Mouse (Mus musculus): ENCODE measurements around the gene Dmbx1.
A peak's percentile ranks its signal among the peaks of the same experiment; 100 is the strongest.

The Dmbx1 gene

DNA sequence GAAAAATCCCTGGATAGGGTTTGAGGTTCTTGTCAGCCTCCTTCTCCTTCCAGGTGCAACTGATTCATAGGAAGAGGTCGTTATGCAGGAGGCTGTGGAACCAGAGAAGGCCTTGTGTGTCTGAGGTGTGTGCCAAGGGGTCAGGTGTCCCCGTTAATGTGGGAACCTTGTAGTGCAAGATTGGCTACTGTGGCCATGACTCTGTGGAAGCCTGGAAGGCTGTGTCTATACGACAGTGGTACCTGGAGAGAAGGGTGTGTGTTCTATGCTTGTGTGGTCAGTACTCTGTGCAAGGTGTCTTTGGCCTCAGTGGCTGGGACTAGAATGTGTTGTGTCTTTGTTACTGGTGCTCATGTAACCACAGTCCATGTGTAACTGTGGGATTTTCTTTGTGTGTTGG is 955 bp upstream of the Dmbx1 start:
- no peak for DNase-seq (ENCODE audit: low spot score in 2 of 2)

DNA sequence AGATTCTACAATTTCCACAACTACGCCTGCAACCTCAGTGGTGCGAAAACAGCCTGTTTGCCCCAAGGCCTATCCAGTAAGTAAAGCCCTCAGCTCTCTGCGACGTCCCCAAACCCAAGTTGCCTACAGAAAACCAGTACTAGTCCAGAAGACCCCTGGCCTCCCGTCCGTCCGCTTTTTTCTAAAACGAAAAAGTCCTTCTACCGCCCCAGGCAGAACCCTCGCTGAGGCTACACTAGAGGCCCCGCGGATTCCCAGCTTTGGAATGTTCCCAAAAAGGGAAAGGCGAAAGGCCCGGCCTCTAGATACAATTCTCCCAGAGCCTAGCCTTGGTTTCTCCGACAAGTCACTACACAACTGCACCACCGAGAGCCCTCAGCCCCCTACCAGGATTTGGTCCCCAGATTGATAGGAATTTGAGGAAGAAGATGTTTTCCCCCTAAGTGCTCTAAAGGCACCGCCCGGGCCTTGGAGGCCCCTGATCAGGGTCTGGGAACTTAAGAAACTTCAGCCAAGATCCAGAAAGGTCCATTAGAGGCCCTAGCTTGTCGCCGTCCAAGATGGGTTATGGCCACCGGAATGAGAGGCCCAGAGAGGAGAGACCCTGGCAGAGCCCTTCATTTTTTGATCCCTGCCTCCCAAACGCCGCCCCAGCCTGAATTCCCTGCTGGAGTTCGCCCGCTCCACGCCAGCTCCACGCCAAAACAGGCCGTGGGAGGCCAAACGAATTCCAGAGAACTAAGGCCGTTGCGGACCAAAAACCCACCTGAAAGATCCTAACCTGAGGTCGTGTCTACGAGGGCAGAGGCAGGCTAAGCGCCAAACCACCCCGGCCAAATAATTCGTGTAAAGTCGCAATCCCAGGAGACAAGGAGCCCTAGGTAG is 1.2 kb downstream of the Dmbx1 start:
- peak in 1 of 2 experiments; percentile 3 for DNase-seq (ENCODE audit: low spot score in 2 of 2)

DNA sequence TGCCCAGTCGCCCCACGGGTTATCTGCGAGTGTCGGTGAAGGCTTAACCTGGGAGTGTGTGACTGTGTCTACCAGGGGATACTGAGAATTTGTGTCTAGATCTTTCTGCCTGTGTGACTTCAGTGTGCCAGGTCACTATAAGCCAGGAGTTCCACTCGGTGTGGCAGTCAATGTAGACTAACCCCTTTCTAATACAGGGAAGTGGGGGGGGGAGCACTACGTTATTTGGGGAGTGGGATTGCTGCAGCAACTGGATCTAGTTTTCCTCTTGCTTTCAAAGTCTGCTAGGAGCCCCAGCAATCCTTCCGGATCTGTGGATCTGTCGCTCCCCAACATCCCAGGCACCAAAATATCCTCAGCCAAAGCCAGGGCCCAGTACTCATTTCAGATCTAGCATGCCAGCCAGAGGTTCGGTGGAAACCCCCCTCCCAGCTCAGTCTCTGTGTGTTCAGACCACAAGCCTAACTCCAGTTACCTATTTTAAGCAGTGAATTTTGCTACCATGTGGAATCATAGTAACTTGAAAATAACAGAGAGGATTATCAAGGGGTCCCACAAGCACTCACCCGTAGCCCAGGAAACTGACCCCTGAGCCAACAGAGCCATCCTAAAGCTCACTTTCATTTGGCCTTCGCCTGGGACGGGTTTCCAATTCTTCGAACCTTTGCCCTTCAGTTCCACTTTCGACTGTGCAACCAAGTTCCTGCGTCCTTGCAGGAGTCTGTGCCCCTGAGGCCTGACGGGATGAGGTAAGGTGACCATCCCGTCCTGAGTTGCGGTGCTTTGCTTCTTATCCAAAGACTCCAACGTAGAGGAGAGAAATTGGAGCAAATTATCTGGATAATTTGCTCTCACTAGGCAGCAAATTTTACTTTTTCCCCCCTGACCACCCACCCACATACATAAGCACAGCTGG is 2.4 kb downstream of the Dmbx1 start:
- DNase-seq (ENCODE audit: low spot score in 2 of 2) = no peak

DNA sequence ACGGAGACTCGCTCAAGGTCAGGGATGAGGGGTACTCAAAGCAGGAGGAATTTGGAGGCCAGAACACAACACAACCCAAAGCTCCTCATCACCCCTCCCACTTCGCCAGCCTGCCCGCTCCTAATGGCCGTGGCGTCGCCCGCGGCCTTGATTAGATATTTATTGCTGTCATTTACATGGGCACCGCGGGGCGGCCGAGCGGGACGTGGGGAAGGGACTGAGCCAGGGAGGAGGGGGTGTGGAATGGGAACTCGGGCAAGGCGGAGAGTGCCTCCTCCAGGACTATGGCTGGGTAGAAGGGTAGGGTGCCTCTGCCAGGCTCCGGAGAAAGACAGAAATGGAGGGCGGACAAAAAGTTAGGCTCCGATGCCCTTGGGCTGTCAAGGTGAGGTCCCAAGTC is 3.1 kb downstream of the Dmbx1 start:
- no peak for DNase-seq (ENCODE audit: low spot score in 2 of 2)

DNA sequence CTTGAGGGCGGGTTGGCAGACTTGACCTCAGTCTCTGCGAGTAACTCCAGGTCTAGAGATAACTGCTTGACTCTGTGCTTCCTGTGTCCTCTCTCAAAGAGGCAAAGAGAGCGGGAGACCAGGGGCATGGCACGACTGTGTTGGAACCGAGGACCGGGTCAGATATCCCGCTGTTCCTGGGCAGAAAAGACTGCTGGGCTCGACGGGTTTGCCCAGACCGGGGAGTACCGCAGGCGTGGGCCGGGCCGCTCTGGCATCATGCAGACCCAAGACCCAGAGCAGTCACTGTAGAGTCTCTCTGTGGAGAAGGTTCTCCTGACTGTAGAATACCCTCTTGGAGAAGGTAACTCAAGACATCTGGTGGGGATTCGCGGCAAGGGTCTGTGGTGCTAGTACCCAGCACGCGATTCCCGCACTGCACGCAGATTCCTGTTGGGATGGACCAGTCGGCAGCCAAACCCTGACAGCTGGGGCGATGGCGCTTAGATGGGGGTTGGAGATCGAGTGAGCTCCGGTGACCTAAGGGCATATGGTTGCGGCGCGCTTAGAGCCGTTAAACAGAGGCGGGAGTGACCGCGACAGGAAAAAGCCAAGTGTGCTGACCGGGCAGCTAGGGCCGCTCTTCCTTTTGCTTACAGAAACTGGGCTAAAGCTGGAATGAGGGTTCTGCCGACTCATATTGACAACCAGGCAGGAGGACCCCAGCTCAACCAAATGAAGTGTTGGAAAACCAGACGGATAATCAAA is 3.7 kb downstream of the Dmbx1 start:
- DNase-seq (ENCODE audit: low spot score in 2 of 2) = no peak

DNA sequence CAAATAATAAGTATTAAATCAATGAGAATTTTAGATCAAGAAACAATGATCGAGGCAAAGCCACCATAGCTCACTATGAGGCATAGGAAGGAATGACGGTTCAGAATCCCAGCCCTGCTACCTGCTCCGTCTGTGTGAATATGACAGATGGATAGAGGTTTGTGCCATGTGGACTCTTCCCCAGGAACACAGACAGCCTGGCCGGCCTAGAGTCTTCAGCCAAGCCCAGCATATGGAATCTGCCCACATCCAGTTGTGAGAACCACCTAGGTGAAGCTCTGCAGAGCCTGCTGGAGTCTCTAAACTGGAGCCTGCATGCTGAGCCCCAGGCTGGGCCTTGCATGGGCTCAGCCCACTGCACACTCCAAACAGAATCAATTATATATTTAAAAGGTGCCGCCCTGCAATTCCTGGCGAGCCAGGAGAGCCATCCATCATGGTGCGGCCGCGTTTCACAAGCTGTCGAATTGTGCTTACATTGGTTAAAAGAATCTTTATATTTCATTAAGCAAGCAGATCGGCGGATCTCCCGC is 8.1 kb downstream of the Dmbx1 start:
- DNase-seq (ENCODE audit: low spot score in 2 of 2) = no peak

DNA sequence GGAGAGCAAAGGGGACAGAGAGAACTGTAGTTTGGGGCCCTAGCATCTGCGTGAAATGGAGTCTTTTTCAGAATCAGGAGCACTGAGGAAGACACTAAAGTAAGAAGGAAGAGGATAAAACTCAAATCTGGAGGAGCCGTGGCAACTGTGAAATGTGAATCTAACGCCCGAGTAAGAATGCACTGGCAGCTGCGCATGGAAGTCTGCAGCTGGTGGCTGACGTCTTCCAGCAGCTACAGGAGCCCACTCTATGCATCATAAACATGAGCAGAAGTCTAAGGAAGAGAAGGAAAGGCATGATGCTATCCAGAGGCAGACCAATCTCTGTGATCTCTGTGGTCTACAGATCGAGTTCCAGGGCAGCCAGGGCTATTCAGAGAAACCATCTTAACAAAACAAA is 12.1 kb downstream of the Dmbx1 start:
- no peak for DNase-seq (ENCODE audit: low spot score in 2 of 2)

DNA sequence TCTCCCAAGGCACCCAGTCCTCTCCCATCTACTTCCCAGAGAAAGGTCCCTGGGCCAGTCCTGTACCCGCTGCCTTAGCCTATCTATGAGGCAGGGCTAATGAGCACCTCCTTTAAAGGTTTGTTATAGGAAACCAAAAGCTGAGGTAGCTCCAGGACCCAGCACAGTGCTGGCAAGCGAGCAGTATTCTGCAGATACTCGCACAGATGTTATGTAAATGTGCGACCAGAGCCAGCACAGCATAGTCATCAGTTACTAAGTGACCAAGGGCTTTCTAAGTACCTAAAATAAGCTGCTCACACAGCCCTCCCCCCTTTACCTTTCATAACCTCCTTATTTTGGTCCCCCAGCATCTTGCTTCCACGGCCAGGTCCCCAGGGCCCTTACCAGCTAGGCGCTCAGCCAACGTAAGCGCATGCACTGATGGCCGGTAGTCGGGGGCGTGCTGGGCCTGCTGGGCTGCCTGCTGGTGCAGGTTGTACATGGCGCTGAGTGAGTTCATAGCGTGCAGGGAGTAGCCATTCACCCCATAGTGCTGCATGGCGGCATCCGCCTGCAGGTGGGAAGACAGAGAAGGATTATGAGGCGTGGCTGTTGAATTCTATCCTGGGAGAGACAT is 16.4 kb downstream of the Dmbx1 start:
- no peak for DNase-seq (ENCODE audit: low spot score in 2 of 2)

DNA sequence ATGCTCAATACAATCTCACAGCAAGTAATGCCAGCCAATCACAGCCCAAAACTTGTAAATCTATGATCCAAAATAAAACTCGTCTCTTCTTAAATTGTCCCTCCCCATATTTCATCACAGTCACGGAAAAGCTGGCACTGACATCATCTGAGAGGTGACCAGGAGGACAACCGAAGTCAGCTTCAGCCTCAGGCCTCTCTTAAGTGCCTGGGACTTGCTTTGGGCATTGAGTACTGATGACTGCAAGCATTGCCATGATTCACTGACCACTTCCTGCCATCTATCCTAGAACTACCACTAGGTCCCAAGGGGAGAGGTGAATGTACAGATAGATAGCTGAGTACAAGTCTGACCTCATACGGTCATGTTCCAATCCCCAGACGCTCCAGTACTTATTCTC is 17.0 kb downstream of the Dmbx1 start:
- no peak for DNase-seq (ENCODE audit: low spot score in 2 of 2)

DNA sequence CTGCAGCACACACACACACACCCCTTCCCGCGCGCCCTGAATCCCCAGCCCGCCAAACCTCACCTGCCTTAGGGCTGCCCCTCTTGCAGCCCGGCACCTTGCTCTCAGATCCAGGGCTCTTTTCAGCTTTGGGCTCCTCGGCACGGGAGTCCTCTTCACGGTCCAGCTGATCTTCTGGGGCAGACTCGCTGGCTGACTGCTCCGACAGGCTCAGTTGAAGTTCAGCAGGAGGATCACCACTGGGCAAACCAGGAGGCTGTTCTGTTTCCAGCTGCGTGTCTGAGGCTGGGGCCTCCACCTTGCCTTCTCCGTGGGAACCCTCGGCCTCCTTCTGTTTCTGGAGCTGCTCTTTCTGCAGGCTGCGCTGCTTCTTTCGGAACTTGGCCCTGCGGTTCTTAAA is 19.8 kb downstream of the Dmbx1 start:
- DNase-seq (ENCODE audit: low spot score in 2 of 2) = no peak

DNA sequence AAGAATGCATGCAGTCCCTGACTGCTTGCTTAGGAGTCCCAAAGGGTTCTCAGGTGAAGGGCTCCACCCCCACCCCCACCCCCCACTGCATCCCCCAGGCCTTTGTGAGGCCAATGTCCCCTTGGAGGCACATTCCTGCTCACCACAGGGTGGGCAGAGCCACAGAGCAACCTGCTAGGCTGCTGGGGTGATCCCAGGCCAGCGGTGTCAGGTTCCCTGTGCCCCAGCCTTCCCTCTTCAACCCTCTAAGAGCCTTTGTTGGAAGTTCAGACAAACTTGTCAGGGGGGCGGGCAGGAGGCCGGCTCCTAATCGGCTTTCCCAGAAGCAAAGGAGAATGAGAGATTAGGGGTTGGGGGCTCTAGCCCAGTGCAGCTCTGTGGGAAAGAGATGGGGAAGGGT is 28.1 kb downstream of the Dmbx1 start:
- no peak for DNase-seq (ENCODE audit: low spot score in 2 of 2)

DNA sequence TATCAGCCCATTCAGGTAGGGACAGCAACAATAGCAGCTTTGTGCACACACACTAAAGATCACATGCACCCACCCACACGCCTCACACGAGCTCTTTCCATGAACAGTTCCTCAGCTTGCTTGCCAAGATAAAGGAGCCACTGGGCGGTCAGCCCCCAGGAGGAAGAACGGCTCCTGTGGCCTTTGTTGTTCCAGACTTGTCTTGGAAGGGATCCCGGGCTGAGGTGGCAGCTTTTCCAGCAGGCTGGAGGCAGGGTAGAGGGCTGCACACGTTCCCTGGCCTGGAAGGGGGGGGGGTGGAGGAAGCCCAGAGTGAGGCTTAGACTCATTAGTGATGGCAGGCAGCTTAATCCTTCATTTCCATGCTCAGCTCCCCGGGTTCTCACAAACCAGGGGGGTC is 31.1 kb downstream of the Dmbx1 start:
- peak; percentile 35 to 49 for DNase-seq (ENCODE audit: low spot score in 2 of 2)

DNA sequence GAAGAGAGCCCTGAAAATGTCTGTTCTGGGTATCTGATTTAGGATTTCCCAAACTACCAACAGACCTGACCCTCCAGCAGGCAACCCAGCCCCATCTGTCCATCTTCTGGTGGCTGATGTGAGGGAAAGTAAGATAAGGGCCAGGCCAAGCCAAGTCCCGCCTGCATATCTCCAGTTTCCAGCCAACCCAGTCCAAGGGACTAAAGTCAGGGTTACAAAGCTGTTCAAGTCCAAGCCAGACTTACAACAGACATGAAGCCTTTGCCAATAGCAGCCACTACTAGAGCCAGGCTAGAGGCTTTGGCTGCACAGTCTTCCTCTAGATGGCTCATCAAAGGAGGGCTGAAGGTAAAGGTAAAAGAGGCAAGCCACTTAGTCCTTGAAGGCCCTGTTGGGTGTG is 31.7 kb downstream of the Dmbx1 start:
- peak in 1 of 2 experiments; percentile 9 for DNase-seq (ENCODE audit: low spot score in 2 of 2)

DNA sequence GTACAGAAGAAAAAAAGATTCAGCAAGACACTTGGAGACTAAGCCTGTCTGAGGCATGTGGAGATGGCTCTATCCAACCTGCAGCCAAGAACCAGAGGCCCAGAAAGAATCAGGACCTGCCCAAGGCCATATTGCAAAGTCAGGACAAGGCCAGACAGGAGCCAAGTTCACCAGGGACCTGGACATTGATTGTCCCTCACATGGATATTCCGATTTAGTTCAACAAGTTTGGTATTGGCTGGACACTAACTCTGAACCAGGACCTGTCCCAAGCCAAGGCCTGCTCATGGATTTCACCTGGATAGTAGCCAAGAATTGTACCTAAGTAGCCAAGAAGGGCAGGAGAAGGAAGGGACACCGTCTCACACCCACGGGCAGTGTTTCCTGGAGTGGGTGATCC is 32.9 kb downstream of the Dmbx1 start:
- DNase-seq (ENCODE audit: low spot score in 2 of 2) = no peak

DNA sequence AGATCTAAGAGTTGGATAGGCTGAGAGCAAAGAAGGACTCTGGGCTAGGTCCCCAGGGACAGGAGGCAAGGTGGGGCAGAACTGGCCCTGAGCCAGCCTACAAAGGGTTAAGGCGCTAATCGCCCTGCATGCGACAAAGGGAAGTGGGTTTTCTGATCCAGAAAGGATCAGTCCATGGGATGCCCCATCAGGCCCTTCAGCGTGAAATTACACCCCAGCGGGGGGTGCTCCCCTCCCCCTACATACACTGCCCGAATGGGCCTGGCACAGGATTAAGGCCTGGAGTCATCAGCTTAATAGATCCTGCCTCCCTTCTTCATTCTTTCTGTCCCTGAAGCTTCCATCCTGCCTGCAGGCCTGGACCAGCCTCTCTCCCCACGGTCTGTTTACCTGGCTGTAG is 34.0 kb downstream of the Dmbx1 start:
- DNase-seq (ENCODE audit: low spot score in 2 of 2) = no peak

DNA sequence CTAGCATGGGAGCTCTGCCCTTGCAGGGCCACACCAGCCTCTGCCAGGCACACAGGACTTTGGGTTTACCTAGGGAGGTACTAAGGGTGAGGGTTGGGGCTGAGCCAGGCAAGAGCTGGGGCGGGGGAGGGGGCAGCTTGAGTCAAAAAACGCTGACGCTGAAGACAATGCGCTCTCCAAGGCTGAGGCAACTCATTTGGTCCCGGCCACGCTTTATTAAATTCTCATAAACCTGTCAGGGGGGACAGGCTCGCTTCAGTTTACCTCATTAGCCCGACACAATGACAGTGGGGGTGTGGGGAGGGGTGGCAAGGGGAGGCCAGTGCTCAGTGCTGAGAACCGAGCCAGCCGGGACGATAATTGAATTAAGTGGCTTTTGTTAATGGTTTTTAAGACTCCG is 35.4 kb downstream of the Dmbx1 start:
- no peak for DNase-seq (ENCODE audit: low spot score in 2 of 2)

DNA sequence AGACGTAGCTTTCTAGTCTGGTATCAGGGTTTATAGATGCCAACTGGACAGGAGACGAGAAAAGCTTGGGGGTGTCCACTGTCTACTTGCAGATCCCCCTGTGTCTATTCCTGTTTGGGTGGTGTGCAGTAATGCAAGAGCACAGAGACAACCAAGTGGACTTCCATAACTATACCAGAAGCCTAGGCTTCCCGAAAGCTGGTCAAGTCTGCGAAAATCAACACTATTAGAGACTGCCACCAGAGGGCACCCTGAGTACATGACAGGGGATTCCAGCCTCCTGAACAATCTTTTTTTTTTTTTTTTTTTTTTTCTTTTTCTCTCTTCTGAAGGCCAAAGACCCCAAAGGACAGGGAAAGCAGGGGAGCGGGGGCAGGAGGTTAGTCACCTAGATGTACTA is 36.9 kb downstream of the Dmbx1 start:
- DNase-seq (ENCODE audit: low spot score in 2 of 2) = peak; percentile 30 to 64

DNA sequence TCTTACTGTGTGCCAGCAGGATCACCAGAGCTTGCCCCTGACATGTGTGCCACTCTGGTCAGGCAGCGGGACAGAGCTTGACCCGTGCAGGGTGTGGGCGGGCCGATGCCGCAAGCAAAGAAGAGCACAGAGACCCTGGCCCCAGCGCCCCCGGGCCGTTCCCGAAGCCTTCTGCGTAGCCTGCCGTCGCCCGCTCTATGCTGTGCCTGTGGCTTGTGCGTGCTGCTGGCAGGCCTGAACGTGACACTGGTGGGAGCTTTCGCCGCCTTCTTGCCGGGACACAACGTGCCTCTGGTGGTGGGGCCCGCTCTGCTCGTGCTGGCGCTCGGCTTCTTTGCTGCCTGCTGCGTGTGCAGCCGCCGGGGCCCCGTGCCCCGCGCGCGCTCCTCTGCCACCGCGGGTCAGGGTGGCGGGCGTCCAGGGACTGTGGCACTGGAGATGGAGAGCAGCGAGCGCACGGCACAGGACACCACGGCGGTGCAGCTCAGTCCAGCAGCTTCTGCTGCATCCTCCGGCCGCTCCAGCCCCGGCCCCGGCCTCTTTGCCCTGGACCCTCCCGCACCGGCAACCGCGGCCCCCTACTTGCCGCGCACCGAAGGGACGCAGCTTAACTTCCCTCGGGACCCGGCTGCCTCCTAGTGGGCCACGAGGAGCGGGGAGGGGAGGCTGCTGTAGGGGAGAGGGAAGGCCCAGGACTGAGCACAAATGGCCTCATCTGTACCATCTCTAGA is 41.7 kb downstream of the Dmbx1 start:
- DNase-seq (ENCODE audit: low spot score in 2 of 2) = no peak

DNA sequence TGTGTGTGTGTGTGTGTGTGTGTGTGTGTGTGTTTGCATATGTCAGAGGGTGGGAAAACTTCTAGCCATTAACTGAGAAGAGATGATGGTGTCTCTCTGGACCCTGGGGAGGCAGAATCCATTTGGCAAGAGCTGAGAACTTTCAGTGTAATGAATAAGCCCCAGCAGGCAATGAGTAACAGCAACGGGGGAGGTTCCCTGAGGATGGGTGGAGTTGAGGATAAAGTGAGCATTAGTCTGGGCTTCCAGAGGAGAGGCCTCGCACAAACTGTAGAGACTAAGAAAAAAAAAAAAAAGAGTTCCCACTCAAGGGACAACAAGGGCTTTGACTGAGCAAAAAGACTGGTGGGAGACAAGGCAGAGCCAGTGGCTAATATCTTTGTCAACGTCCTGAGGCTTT is 45.4 kb downstream of the Dmbx1 start:
- DNase-seq (ENCODE audit: low spot score in 2 of 2) = no peak

DNA sequence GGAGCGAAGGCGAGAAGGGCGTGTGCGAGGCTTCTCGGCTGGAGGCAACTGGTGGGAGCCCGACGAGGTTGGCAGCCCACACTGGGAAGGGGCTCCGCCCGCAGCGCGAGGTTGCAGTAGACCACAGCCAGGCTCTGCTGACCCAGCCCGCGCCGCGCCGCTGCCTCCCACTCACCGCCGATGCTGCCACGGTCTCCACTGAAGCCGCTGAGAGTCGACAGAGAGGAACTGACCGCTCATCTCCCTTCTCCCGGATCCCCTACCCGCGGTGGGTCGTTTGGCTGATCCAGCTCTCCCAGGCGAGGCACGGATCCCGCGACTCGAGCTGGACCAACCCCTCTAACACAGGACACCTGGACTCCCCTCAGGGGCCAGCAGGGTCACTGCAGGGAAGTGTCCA is 49.2 kb downstream of the Dmbx1 start, which contains the start of gene 6430628N08Rik:
TSS of gene 6430628N08Rik (plus strand) at position 113 of the 400 bp plus-strand sequence.
- no peak for DNase-seq (ENCODE audit: low spot score in 2 of 2)

DNA sequence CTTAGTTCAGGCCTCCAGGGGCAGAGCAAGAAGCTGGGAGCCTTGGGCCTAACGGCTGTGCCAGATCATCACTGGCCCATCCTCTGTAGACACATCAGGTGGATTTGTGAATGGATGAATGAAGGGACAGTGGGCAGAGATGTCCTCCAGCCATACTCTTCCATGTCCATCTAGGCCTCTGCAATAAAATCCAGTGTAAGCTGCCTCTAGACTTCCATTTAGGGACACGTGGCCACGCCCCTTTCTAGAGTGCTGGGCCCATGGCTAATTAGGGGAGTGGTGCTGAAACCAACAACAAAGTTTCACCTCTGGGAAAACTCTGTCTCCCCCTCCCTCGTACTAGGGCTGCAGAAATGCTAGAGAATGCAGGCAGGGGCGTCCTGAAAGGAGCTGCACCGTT is 49.7 kb downstream of the Dmbx1 start:
- DNase-seq (ENCODE audit: low spot score in 2 of 2) = no peak
